Mouse (Mus musculus): ENCODE results near the gene Twist1. TPM values are rescaled to one million over a fixed set of nuclear protein-coding genes. Genes with fewer than 3 reads are reported as not detected.

Gene Twist1
- polyA plus RNA-seq (2011; ENCODE audit: insufficient read depth, insufficient read length, low replicate concordance, missing spikeins): 1.2 TPM in 1 of 2 replicates, not detected in the other

- no peaks in the 10 kb centered on the region for H3K4me1 ChIP-seq (ENCODE audit: control insufficient read depth, insufficient read depth, low read length)
- H3K27ac ChIP-seq (ENCODE audit: control insufficient read depth, insufficient read depth, low read depth, low read length, poor library complexity): no peak within 1 kb of the TSS
- TF ChIP-seq POLR2A (IDR thresholded peaks at IDR 0.05; ENCODE audit: borderline replicate concordance, control insufficient read depth, low read depth, low read length) (no peak), CTCF (IDR thresholded peaks at IDR 0.05; ENCODE audit: control insufficient read depth, insufficient read depth, low read length) (no peak)
- WGBS: 1% methylated on average over 87 of the region's 105 CpGs
- H3K4me3 ChIP-seq (replicated peaks; ENCODE audit: control insufficient read depth, low read depth, low read length): no peak within 1 kb of the TSS
Observed at GRCm38 (mm10) chr12:33957400-33958240, at the start of gene Twist1. Gene Twist1 (plus strand): TSS chr12:33957671.

- Histone ChIP-seq H3K27ac (ENCODE audit: control insufficient read depth, insufficient read depth, low read depth, low read length, poor library complexity) (no peak overlapping the region), H3K4me3 (replicated peaks; ENCODE audit: control insufficient read depth, low read depth, low read length) (no peak overlapping the region), H3K4me1 (ENCODE audit: control insufficient read depth, insufficient read depth, low read length) (no peaks in the 10 kb centered on the region)
- whole genome bisulfite sequencing: 12% methylated on average over 3 of the region's 3 CpGs
- TF ChIP-seq CTCF (IDR thresholded peaks at IDR 0.05; ENCODE audit: control insufficient read depth, insufficient read depth, low read length) (no peak), POLR2A (IDR thresholded peaks at IDR 0.05; ENCODE audit: borderline replicate concordance, control insufficient read depth, low read depth, low read length) (no peak)
Observed at GRCm38 (mm10) chr12:33926751-33927150, 30.7 kb upstream of the Twist1 start.

DNA sequence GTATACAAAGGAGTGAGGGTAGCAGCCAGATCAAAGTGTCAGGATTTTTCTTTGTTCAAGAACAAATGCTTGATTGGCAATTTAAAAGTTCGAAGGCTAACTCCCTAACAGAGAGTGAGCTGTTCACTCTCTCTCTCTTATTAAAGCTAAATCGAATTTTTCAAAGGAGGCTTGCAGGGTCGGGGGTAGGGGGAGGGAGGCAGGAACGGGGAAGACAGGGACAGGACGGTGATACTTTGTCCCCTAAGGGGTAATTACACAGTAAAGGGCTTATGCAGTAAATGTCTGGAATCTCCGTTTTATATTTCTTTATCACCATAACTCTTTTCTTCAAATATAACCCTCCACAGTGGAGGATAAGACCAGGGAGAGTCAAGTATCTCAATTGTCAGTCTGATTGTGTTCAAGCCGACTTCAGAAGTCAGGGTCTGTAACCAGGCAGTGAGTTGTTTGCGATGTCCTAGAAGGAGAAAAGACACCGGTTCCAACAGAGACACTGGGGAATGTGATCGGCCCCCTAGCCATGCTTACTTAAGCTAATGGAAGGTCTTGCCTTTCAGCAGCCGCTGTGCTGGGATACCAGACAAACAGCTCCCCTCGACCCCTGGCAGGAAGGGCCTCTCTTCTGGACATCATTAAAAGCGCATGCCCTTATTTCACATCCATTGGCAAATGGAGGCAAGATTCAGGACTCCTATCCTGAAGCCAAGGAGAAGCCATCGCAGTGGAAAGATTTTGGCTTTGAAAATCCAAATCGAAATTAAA lies 30.0 kb upstream of the Twist1 start:
- TF ChIP-seq CTCF (IDR thresholded peaks at IDR 0.05; ENCODE audit: control insufficient read depth, insufficient read depth, low read length) (no peak), POLR2A (IDR thresholded peaks at IDR 0.05; ENCODE audit: borderline replicate concordance, control insufficient read depth, low read depth, low read length) (no peak)
- H3K4me1 ChIP-seq (ENCODE audit: control insufficient read depth, insufficient read depth, low read length): no peaks in the 10 kb centered on the region
- 5% methylated on average over 15 of the region's 15 CpGs for WGBS
- H3K4me3 ChIP-seq (replicated peaks; ENCODE audit: control insufficient read depth, low read depth, low read length): no peak overlapping the region
- no peak overlapping the region for H3K27ac ChIP-seq (ENCODE audit: control insufficient read depth, insufficient read depth, low read depth, low read length, poor library complexity)

- whole genome bisulfite sequencing: 4% methylated on average over 39 of the region's 39 CpGs
- H3K4me3 ChIP-seq (replicated peaks; ENCODE audit: control insufficient read depth, low read depth, low read length): no peak within 1 kb of the TSS
- no peaks in the 10 kb centered on the region for H3K4me1 ChIP-seq (ENCODE audit: control insufficient read depth, insufficient read depth, low read length)
- no peak for TF ChIP-seq CTCF (IDR thresholded peaks at IDR 0.05; ENCODE audit: control insufficient read depth, insufficient read depth, low read length)
- TF ChIP-seq POLR2A (IDR thresholded peaks at IDR 0.05; ENCODE audit: borderline replicate concordance, control insufficient read depth, low read depth, low read length): no peak
- no peak within 1 kb of the TSS for H3K27ac ChIP-seq (ENCODE audit: control insufficient read depth, insufficient read depth, low read depth, low read length, poor library complexity)
Observed at GRCm38 (mm10) chr12:33928331-33929192, 28.9 kb upstream of the Twist1 start, which contains the start of gene Ferd3l. Gene Ferd3l (plus strand): TSS chr12:33928425.

GRCm38 (mm10) chr12:33952843-33953242 lies 4.6 kb upstream of the Twist1 start:
- Histone ChIP-seq H3K4me3 (replicated peaks; ENCODE audit: control insufficient read depth, low read depth, low read length) (no peak overlapping the region), H3K27ac (ENCODE audit: control insufficient read depth, insufficient read depth, low read depth, low read length, poor library complexity) (no peak overlapping the region), H3K4me1 (ENCODE audit: control insufficient read depth, insufficient read depth, low read length) (no peaks in the 10 kb centered on the region)
- 15% methylated on average over 3 of the region's 3 CpGs for WGBS
- TF ChIP-seq CTCF (IDR thresholded peaks at IDR 0.05; ENCODE audit: control insufficient read depth, insufficient read depth, low read length) (no peak), POLR2A (IDR thresholded peaks at IDR 0.05; ENCODE audit: borderline replicate concordance, control insufficient read depth, low read depth, low read length) (no peak)

- Histone ChIP-seq H3K4me3 (replicated peaks; ENCODE audit: control insufficient read depth, low read depth, low read length) (no peak overlapping the region), H3K4me1 (ENCODE audit: control insufficient read depth, insufficient read depth, low read length) (no peaks in the 10 kb centered on the region), H3K27ac (ENCODE audit: control insufficient read depth, insufficient read depth, low read depth, low read length, poor library complexity) (no peak overlapping the region)
- WGBS: 17% methylated on average over 8 of the region's 8 CpGs
- no peak for TF ChIP-seq CTCF (IDR thresholded peaks at IDR 0.05; ENCODE audit: control insufficient read depth, insufficient read depth, low read length)
- TF ChIP-seq POLR2A (IDR thresholded peaks at IDR 0.05; ENCODE audit: borderline replicate concordance, control insufficient read depth, low read depth, low read length): no peak
Observed at GRCm38 (mm10) chr12:33954931-33955565, 2.4 kb upstream of the Twist1 start.

GRCm38 (mm10) chr12:33955606-33956295 lies 1.7 kb upstream of the Twist1 start:
- no peak overlapping the region for H3K4me3 ChIP-seq (replicated peaks; ENCODE audit: control insufficient read depth, low read depth, low read length)
- H3K4me1 ChIP-seq (ENCODE audit: control insufficient read depth, insufficient read depth, low read length): no peaks in the 10 kb centered on the region
- no peak overlapping the region for H3K27ac ChIP-seq (ENCODE audit: control insufficient read depth, insufficient read depth, low read depth, low read length, poor library complexity)
- WGBS: 5% methylated on average over 28 of the region's 28 CpGs
- TF ChIP-seq POLR2A (IDR thresholded peaks at IDR 0.05; ENCODE audit: borderline replicate concordance, control insufficient read depth, low read depth, low read length) (no peak), CTCF (IDR thresholded peaks at IDR 0.05; ENCODE audit: control insufficient read depth, insufficient read depth, low read length) (no peak)
